Mouse (Mus musculus): ENCODE data around the gene Ror2. TPM values are rescaled to one million over a fixed set of nuclear protein-coding genes. Genes with fewer than 3 reads are reported as not detected.

The Ror2 gene
- polyA plus RNA-seq, 1 experiment from 2014 or later: 16.4 TPM

GRCm38 (mm10) chr13:53095222-53095621 lies 190.7 kb downstream of the Ror2 start:
- no peaks in the 10 kb centered on the region for H3K9me3 ChIP-seq (ENCODE audit: control insufficient read depth, low read length)
- H3K27ac ChIP-seq (replicated peaks; ENCODE audit: low read depth, low read length): no peak overlapping the region
- peak; percentile 80 for DNase-seq (ENCODE audit: low spot score)
- no peak overlapping the region for H3K4me2 ChIP-seq (ENCODE audit: low read depth, low read length)
- ATAC-seq (ENCODE audit: low read depth): no peak
- H3K9ac ChIP-seq (ENCODE audit: low read depth, low read length): no peak overlapping the region
- H3K4me3 ChIP-seq (ENCODE audit: low read depth, low read length): no peak overlapping the region
- no peaks in the 10 kb centered on the region for H3K36me3 ChIP-seq (ENCODE audit: control insufficient read depth, insufficient read depth, low read length)
- 0 out of 2 replicates have a peak, but pooled peaks cover 4% of the 10 kb centered on the region for H3K27me3 ChIP-seq (replicated peaks; ENCODE audit: control insufficient read depth, insufficient read depth, low read length)
- WGBS: 35% methylated on average over 17 of the region's 17 CpGs
- no peaks in the 10 kb centered on the region for H3K4me1 ChIP-seq (ENCODE audit: control insufficient read depth, insufficient read depth, low read length)

GRCm38 (mm10) chr13:53094658-53095057 lies 191.3 kb downstream of the Ror2 start:
- H3K27me3 ChIP-seq (replicated peaks; ENCODE audit: control insufficient read depth, insufficient read depth, low read length): 0 out of 2 replicates have a peak, but pooled peaks cover 4% of the 10 kb centered on the region
- H3K27ac ChIP-seq (replicated peaks; ENCODE audit: low read depth, low read length): no peak overlapping the region
- H3K9me3 ChIP-seq (ENCODE audit: control insufficient read depth, low read length): no peaks in the 10 kb centered on the region
- H3K9ac ChIP-seq (ENCODE audit: low read depth, low read length): no peak overlapping the region
- no peak for DNase-seq (ENCODE audit: low spot score)
- 66% methylated on average over 8 of the region's 8 CpGs for WGBS
- no peak overlapping the region for H3K4me3 ChIP-seq (ENCODE audit: low read depth, low read length)
- no peaks in the 10 kb centered on the region for H3K4me1 ChIP-seq (ENCODE audit: control insufficient read depth, insufficient read depth, low read length)
- no peak overlapping the region for H3K4me2 ChIP-seq (ENCODE audit: low read depth, low read length)
- no peaks in the 10 kb centered on the region for H3K36me3 ChIP-seq (ENCODE audit: control insufficient read depth, insufficient read depth, low read length)
- ATAC-seq (ENCODE audit: low read depth): no peak

DNA sequence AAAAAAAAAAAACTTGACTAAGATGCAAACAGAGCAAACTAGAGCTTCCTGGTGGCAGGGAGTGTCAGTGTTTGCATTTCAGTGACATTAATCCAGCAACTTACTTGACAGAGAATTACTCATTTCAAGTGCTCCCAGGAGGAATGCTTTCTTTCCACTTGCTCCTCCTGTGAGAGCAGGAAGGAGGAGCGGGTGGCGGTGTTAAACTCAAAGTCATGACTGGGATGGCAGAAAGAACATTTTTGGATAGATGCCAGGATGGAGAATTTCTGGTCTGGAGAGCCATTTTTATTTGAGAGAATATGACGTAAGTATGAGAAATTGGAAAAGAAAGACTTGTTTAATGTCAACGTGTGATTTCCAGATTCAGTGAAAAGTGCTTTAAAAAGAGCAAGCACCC lies 192.5 kb downstream of the Ror2 start:
- H3K9me3 ChIP-seq (ENCODE audit: control insufficient read depth, low read length): no peaks in the 10 kb centered on the region
- no peak overlapping the region for H3K9ac ChIP-seq (ENCODE audit: low read depth, low read length)
- H3K4me2 ChIP-seq (ENCODE audit: low read depth, low read length): no peak overlapping the region
- no peak for ATAC-seq (ENCODE audit: low read depth)
- WGBS: 55% methylated on average over 4 of the region's 4 CpGs
- H3K4me1 ChIP-seq (ENCODE audit: control insufficient read depth, insufficient read depth, low read length): no peaks in the 10 kb centered on the region
- DNase-seq (ENCODE audit: low spot score): peak; percentile 75
- no peak overlapping the region for H3K27ac ChIP-seq (replicated peaks; ENCODE audit: low read depth, low read length)
- 0 out of 2 replicates have a peak, but pooled peaks cover 4% of the 10 kb centered on the region for H3K27me3 ChIP-seq (replicated peaks; ENCODE audit: control insufficient read depth, insufficient read depth, low read length)
- H3K36me3 ChIP-seq (ENCODE audit: control insufficient read depth, insufficient read depth, low read length): no peaks in the 10 kb centered on the region
- no peak overlapping the region for H3K4me3 ChIP-seq (ENCODE audit: low read depth, low read length)

- Histone ChIP-seq H3K36me3 (ENCODE audit: control insufficient read depth, insufficient read depth, low read length) (no peaks in the 10 kb centered on the region), H3K4me2 (ENCODE audit: low read depth, low read length) (no peak overlapping the region), H3K9ac (ENCODE audit: low read depth, low read length) (no peak overlapping the region), H3K4me1 (ENCODE audit: control insufficient read depth, insufficient read depth, low read length) (no peaks in the 10 kb centered on the region; the same call in 1 of the 2 replicates), H3K4me3 (ENCODE audit: low read depth, low read length) (no peak overlapping the region), H3K27ac (replicated peaks; ENCODE audit: low read depth, low read length) (no peak overlapping the region), H3K9me3 (ENCODE audit: control insufficient read depth, low read length) (no peaks in the 10 kb centered on the region), H3K27me3 (replicated peaks; ENCODE audit: control insufficient read depth, insufficient read depth, low read length) (no peaks in the 10 kb centered on the region)
- peak; percentile 67 for DNase-seq (ENCODE audit: low spot score)
- ATAC-seq (ENCODE audit: low read depth): no peak
- WGBS: 69% methylated on average over 23 of the region's 23 CpGs
Observed at GRCm38 (mm10) chr13:53086552-53087282, 199.2 kb downstream of the Ror2 start.

DNA sequence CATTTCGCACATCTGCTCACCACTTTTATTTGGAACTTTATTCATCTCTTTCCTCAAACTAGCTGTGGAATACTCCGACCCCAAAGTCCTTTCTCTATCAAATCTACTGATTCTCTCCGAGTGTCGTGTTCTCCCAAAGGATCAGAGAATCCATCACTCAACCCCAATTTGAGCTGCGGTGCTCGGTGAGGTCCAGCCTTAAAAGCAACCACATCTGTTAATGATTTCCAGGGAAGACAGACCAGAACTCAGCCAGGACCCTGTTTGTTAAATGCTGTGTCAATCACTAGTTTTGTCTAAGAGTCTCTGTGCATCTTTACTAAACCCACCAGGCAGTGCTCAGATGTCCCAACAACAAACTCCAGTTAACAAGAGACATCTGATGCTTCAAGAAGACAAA lies 204.1 kb downstream of the Ror2 start:
- H3K27ac ChIP-seq (replicated peaks; ENCODE audit: low read depth, low read length): no peak overlapping the region
- no peak for ATAC-seq (ENCODE audit: low read depth)
- H3K9me3 ChIP-seq (ENCODE audit: control insufficient read depth, low read length): no peaks in the 10 kb centered on the region
- no peak for DNase-seq (ENCODE audit: low spot score)
- no peaks in the 10 kb centered on the region; the same call in 1 of the 2 replicates for H3K4me1 ChIP-seq (ENCODE audit: control insufficient read depth, insufficient read depth, low read length)
- no peaks in the 10 kb centered on the region for H3K27me3 ChIP-seq (replicated peaks; ENCODE audit: control insufficient read depth, insufficient read depth, low read length)
- 34% methylated on average over 6 of the region's 6 CpGs for WGBS
- H3K9ac ChIP-seq (ENCODE audit: low read depth, low read length): no peak overlapping the region
- no peaks in the 10 kb centered on the region for H3K36me3 ChIP-seq (ENCODE audit: control insufficient read depth, insufficient read depth, low read length)
- H3K4me2 ChIP-seq (ENCODE audit: low read depth, low read length): no peak overlapping the region
- H3K4me3 ChIP-seq (ENCODE audit: low read depth, low read length): no peak overlapping the region

DNA sequence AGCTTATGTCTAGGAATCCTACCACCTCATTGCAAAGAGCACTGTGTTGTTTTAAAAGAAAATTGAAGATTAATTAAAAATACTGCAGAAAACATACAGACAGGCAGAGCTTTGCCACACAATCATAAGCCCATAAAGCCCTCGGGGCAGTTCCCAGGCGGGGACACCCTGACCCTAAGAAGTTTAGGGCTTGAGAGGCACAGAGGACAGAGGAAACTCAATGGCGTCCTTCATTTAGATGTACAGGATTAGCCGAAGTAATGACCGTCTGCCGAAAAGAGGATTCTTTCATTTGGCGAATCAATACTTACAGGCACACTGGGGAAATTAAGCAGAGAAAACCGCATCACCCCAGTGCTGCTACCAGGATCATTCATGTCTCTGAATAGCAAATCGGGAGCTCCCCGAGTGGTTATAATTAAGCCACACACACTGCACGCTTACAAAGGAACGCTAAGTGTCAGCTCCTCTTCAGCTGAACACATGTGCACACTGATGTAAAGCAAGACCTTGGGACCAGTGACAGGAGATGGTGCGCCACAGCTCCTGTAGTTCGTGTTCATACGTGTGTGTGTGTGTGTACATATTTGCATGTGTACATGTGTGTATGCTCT lies 208.1 kb downstream of the Ror2 start:
- Histone ChIP-seq H3K27ac (replicated peaks; ENCODE audit: low read depth, low read length) (no peak overlapping the region), H3K4me2 (ENCODE audit: low read depth, low read length) (no peak overlapping the region), H3K9ac (ENCODE audit: low read depth, low read length) (no peak overlapping the region), H3K27me3 (replicated peaks; ENCODE audit: control insufficient read depth, insufficient read depth, low read length) (no peaks in the 10 kb centered on the region), H3K9me3 (ENCODE audit: control insufficient read depth, low read length) (no peaks in the 10 kb centered on the region), H3K4me3 (ENCODE audit: low read depth, low read length) (no peak overlapping the region), H3K4me1 (ENCODE audit: control insufficient read depth, insufficient read depth, low read length) (no peaks in the 10 kb centered on the region), H3K36me3 (ENCODE audit: control insufficient read depth, insufficient read depth, low read length) (no peaks in the 10 kb centered on the region)
- 62% methylated on average over 15 of the region's 15 CpGs for WGBS
- no peak for ATAC-seq (ENCODE audit: low read depth)
- no peak for DNase-seq (ENCODE audit: low spot score)

DNA sequence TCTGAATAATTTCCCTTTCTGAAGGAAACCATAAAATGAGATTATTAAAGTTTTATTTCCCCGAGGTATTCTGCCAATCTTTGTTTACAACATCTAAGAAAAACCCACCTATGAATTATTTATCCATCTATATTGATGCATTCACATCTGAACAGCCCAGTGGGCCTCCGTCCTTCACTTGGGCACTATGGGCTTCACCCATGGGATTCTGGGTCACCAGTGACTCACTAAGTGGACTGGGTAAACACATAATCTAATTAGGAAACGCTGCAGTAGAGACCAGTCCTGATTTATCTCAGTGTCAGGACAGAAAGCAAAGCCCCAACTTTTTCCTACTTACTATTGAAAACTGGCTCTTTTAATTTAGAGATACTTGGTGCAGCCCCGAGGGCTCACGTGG lies 210.9 kb downstream of the Ror2 start:
- no peaks in the 10 kb centered on the region for H3K4me1 ChIP-seq (ENCODE audit: control insufficient read depth, insufficient read depth, low read length)
- ATAC-seq (ENCODE audit: low read depth) (no peak), DNase-seq (ENCODE audit: low spot score) (no peak)
- H3K4me3 ChIP-seq (ENCODE audit: low read depth, low read length): no peak overlapping the region
- H3K36me3 ChIP-seq (ENCODE audit: control insufficient read depth, insufficient read depth, low read length): no peaks in the 10 kb centered on the region
- H3K27me3 ChIP-seq (replicated peaks; ENCODE audit: control insufficient read depth, insufficient read depth, low read length): no peaks in the 10 kb centered on the region
- no peak overlapping the region for H3K9ac ChIP-seq (ENCODE audit: low read depth, low read length)
- no peaks in the 10 kb centered on the region for H3K9me3 ChIP-seq (ENCODE audit: control insufficient read depth, low read length)
- no peak overlapping the region for H3K4me2 ChIP-seq (ENCODE audit: low read depth, low read length)
- 54% methylated on average over 5 of the region's 5 CpGs for WGBS
- no peak overlapping the region for H3K27ac ChIP-seq (replicated peaks; ENCODE audit: low read depth, low read length)

- DNase-seq (ENCODE audit: low spot score) (peak; percentile 84), ATAC-seq (ENCODE audit: low read depth) (peak; percentile 81)
- 36% methylated on average over 22 of the region's 22 CpGs for WGBS
- no peaks in the 10 kb centered on the region for H3K27me3 ChIP-seq (replicated peaks; ENCODE audit: control insufficient read depth, insufficient read depth, low read length)
- H3K36me3 ChIP-seq (ENCODE audit: control insufficient read depth, insufficient read depth, low read length): no peaks in the 10 kb centered on the region
- H3K4me1 ChIP-seq (ENCODE audit: control insufficient read depth, insufficient read depth, low read length): 0 out of 2 replicates have a peak, but pooled peaks cover 5% of the 10 kb centered on the region
- peak overlapping the region; percentile 24 for H3K4me2 ChIP-seq (ENCODE audit: low read depth, low read length)
- no peak overlapping the region for H3K9ac ChIP-seq (ENCODE audit: low read depth, low read length)
- H3K9me3 ChIP-seq (ENCODE audit: control insufficient read depth, low read length): no peaks in the 10 kb centered on the region
- H3K4me3 ChIP-seq (ENCODE audit: low read depth, low read length): no peak overlapping the region
- H3K27ac ChIP-seq (replicated peaks; ENCODE audit: low read depth, low read length): no peak overlapping the region
Observed at GRCm38 (mm10) chr13:53069076-53069690, 216.7 kb downstream of the Ror2 start.
